Mouse (Mus musculus) hindbrain, embryonic 13.5 days (tissue): Measurements from ENCODE around the gene Pard3. TPM values are rescaled to one million over a fixed set of nuclear protein-coding genes. Genes with fewer than 3 reads are reported as not detected.

Experiments used
- ATAC-seq: fragments of 200-750 bp; cut with Nextera tagmentation; 2 replicates; pipeline ENCODE4 v1.8.0; 2017; ENCODE audit warnings: moderate TSS enrichment; ENCODE audit not compliant: low FRiP score
- H3K27ac ChIP-seq: fragments of 300-500 bp; sonication (generic); 2 replicates; pipeline ENCODE4 v1.5.1; 2015; ENCODE audit warnings: inconsistent platforms, mild to moderate bottlenecking, moderate library complexity
- H3K27me3 ChIP-seq: fragments of 300-500 bp; sonication (generic); 2 replicates; pipeline ENCODE4 v1.6.1; 2015; ENCODE audit warnings: mild to moderate bottlenecking, inconsistent platforms
- H3K36me3 ChIP-seq: fragments of 300-500 bp; sonication (generic); 2 replicates; pipeline ENCODE4 v1.6.1; 2015; ENCODE audit warnings: mild to moderate bottlenecking, inconsistent platforms
- H3K4me1 ChIP-seq: fragments of 300-500 bp; sonication (generic); replicated peaks from 2 replicates; pipeline ENCODE4 v1.6.1; 2015; ENCODE audit warnings: inconsistent platforms
- H3K4me2 ChIP-seq: fragments of 300-500 bp; sonication (generic); 2 replicates; pipeline ENCODE4 v1.6.1; 2015; ENCODE audit warnings: inconsistent platforms, mild to moderate bottlenecking, moderate library complexity
- H3K4me3 ChIP-seq: fragments of 300-500 bp; sonication (generic); 2 replicates; pipeline ENCODE4 v1.5.1; 2015; ENCODE audit warnings: mild to moderate bottlenecking, inconsistent platforms
- H3K9ac ChIP-seq: fragments of 300-500 bp; sonication (generic); 2 replicates; pipeline ENCODE4 v1.6.1; 2015; ENCODE audit warnings: mild to moderate bottlenecking, inconsistent platforms
- H3K9me3 ChIP-seq: fragments of 300-500 bp; sonication (generic); 2 replicates; pipeline ENCODE4 v1.6.1; 2016; ENCODE audit warnings: inconsistent platforms
- WGBS: fragments of 180-500 bp; shearing (Covaris S2); methylation state at CpG from one replicate; pipeline ENCODE4 v1.1.7; 2015; 5-methylcytosine and 5-hydroxymethylcytosine counted together
- polyA plus RNA-seq: library from polyadenylated mRNA; unstranded; fragments of >200 nt; fragmentation: Nextera tagmentation; extraction: Ambion mirVana; gene quantifications from 2 replicates; pipeline ENCODE4 v1.2.1, GENCODE M21; 2015

Pard3 gene
- polyA plus RNA-seq, 1 experiment from 2014 or later = 22.5 TPM

DNA sequence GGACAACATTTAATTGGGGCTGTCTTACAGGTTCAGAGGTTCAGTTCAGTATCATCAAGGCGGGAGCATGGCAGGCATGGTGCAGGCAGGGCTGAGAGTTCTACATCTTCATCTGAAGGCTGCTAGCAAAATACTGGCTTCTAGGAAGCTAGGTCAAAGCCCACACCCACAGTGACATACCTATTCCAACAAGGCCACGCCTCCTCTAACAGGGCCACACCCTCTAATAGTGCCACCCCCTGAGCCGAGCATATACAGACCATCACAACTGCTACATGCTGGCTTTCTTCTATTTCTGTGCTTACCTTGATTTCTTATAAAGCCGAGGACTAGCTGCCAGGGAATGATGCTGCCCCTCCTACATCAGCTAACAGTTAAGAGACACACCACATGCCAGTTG is 513.0 kb downstream of the Pard3 start:
- 94% methylated on average over 4 of the region's 4 CpGs for WGBS
- ATAC-seq = no peak
- Histone ChIP-seq H3K27me3 (no peaks in the 10 kb centered on the region), H3K4me2 (no peak overlapping the region), H3K9me3 (no peaks in the 10 kb centered on the region), H3K36me3 (no peaks in the 10 kb centered on the region), H3K9ac (no peak overlapping the region), H3K4me1 (peaks cover under 1% of the 10 kb centered on the region; the same call in 1 of the 2 replicates), H3K4me3 (no peak overlapping the region), H3K27ac (no peak overlapping the region)

DNA sequence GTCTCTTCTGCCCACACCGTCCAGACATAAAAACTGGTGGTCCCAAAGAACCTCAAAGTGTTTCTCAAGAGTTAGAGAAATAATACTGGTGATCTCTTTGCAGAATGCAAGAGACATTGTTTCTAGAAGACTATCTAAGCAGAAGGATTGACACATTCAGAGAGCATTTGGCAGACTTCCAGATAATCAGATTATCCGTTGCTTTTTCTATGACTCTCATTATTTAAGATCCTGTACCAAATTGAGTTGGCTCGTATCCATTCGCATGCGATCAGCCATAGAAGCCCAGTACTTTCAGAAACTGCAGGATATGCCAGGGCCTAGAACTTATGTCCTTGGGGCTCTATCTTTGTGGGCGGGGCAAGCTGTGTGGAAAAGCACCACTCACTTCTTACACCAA is 514.0 kb downstream of the Pard3 start:
- ATAC-seq = no peak
- Histone ChIP-seq H3K27me3 (no peaks in the 10 kb centered on the region), H3K9ac (no peak overlapping the region), H3K4me2 (no peak overlapping the region), H3K4me1 (peaks cover 4% of the 10 kb centered on the region; the same call in 1 of the 2 replicates), H3K4me3 (no peak overlapping the region), H3K27ac (no peak overlapping the region), H3K36me3 (no peaks in the 10 kb centered on the region), H3K9me3 (no peaks in the 10 kb centered on the region)
- 67% methylated on average over 6 of the region's 6 CpGs for WGBS

DNA sequence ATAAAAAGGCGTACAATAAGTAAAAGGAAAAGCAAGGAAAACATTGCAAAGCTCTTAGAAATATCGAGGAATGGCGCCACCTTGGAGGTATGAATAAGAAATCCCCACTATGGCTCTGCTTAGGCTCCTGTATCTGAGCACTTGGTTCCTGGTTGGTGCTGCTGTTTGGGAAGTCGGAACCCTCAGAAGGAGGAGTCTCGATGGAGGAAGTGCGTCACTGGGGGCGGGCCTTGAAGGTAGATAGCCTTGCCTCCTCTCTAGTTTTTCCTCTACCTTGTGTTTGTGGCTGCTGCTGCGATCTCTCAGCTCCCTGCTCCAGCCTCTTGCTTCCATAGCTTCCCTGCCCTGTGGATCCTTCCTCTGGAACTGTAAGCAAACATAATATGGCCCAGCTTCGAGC is 515.7 kb downstream of the Pard3 start:
- Histone ChIP-seq H3K4me2 (no peak overlapping the region), H3K4me3 (no peak overlapping the region), H3K27me3 (no peaks in the 10 kb centered on the region), H3K9ac (no peak overlapping the region), H3K9me3 (no peaks in the 10 kb centered on the region), H3K36me3 (no peaks in the 10 kb centered on the region), H3K27ac (no peak overlapping the region), H3K4me1 (peaks cover 8% of the 10 kb centered on the region; the same call in 1 of the 2 replicates)
- no peak for ATAC-seq
- 94% methylated on average over 9 of the region's 9 CpGs for WGBS

DNA sequence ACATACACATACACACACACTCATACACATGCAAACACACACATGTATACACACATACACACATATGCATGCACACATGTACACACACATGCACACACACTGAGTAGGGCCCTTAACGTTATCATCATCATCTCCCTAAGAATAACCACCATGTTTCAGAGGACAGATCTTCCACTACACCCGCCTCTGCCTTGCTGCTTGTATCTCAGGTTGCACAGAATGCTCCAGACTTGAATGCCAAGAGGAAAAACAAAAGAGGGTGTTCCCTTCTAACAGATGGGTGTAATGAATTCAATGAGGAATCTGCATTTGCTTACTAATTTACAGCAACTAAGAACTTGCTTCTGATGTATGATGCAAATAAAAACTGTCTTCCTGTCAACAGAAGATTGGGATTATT is 519.7 kb downstream of the Pard3 start:
- Histone ChIP-seq H3K4me1 (peaks cover 8% of the 10 kb centered on the region; the same call in 1 of the 2 replicates), H3K4me3 (no peak overlapping the region), H3K27me3 (no peaks in the 10 kb centered on the region), H3K27ac (no peak overlapping the region), H3K9ac (no peak overlapping the region), H3K4me2 (no peak overlapping the region), H3K36me3 (no peaks in the 10 kb centered on the region), H3K9me3 (no peaks in the 10 kb centered on the region)
- ATAC-seq = no peak
- WGBS = 72% methylated on average over 2 of the region's 2 CpGs

DNA sequence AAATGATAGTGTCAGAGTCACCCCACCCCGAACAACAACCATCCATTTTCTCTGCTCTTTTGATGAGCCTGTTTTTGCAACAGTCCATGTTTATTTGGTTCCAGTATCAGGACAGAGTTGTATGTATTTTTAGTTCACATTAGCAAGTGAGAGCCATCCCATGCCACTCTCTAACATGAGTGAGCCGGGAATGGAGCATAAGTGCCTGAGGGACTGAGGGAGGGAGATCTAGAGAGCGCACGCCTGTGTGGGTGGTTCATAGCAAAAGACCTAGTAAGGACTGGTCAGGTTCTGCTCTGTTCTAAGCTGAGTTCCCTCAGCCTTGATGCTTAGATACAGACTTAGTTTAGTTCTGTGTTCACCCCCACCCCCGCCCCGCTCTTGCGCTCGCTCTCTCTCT is 521.9 kb downstream of the Pard3 start:
- Histone ChIP-seq H3K4me3 (no peak overlapping the region), H3K27me3 (no peaks in the 10 kb centered on the region), H3K4me2 (no peak overlapping the region), H3K9me3 (no peaks in the 10 kb centered on the region), H3K4me1 (peaks cover 8% of the 10 kb centered on the region; the same call in 1 of the 2 replicates), H3K27ac (no peak overlapping the region), H3K9ac (no peak overlapping the region), H3K36me3 (no peaks in the 10 kb centered on the region)
- no peak for ATAC-seq
- 91% methylated on average over 8 of the region's 8 CpGs for WGBS

DNA sequence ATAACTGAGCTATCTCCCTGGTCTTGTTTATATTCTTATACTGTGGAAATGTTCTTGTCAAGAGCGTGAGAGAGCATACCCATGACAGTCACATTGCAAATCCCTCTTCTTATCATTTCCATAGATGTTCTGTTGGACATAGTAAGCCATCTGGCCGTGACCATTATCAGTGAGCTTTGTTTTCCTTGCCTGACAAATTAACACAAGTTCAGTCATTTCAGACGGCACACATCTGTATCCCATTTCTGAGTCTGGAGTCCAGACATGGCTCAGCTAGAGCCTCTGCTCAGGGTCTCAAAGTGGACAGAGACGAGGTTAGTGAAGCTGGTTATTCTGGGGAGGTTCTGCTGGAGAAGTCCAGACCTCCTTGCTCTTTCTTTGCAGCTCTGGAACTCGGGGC is 523.0 kb downstream of the Pard3 start:
- no peak for ATAC-seq
- H3K27ac ChIP-seq = no peak overlapping the region
- no peak overlapping the region for H3K9ac ChIP-seq
- 76% methylated on average over 5 of the region's 5 CpGs for WGBS
- no peak overlapping the region for H3K4me3 ChIP-seq
- no peak overlapping the region for H3K4me2 ChIP-seq
- no peaks in the 10 kb centered on the region for H3K36me3 ChIP-seq
- peaks cover 8% of the 10 kb centered on the region; the same call in 1 of the 2 replicates for H3K4me1 ChIP-seq
- no peaks in the 10 kb centered on the region for H3K9me3 ChIP-seq
- H3K27me3 ChIP-seq = no peaks in the 10 kb centered on the region

DNA sequence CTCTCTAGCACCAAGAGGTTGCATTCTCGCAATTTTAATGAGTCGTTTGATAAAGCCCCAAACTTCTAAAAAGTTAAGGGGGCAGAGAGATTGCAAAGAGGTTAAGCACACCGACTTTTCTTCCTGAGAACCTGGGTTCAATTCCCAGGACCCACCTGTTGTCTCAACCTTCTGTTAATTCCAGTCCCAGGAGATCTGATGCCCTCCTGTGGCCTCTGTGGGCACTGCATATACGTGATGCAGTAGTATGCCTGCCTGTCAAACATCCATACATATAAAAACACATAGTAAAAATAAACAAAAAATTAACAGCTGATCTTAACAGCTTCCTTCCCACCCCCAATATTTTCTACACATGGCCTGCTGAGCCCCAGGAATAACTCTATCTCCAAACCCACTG is 524.6 kb downstream of the Pard3 start:
- Histone ChIP-seq H3K9me3 (no peaks in the 10 kb centered on the region), H3K36me3 (no peaks in the 10 kb centered on the region), H3K4me1 (0 out of 2 replicates have a peak, but pooled peaks cover 4% of the 10 kb centered on the region), H3K4me2 (no peak overlapping the region), H3K27ac (no peak overlapping the region), H3K27me3 (no peaks in the 10 kb centered on the region), H3K4me3 (no peak overlapping the region), H3K9ac (no peak overlapping the region)
- no peak for ATAC-seq
- 66% methylated on average over 4 of the region's 4 CpGs for WGBS

DNA sequence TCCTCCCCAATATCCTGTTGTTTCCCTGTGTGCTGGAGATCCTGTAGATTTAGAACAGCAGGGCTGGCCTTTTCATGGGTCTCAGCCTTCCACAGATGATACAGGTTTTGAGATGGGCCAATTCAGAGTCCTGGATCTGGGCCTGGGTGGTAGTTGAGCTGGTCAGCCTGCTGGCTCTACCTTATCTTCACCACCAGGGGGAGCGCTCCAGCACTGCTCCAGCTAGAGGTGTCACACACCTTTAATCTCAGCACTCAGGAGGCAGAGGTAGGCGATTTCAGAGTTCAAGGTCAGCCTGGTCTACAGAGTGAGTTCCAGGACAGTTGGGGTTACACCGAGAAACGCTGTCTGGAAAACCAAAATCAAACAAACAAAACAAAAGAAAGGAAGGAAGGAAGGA is 525.6 kb downstream of the Pard3 start:
- H3K4me2 ChIP-seq = no peak overlapping the region
- no peak overlapping the region for H3K4me3 ChIP-seq
- no peaks in the 10 kb centered on the region for H3K36me3 ChIP-seq
- H3K4me1 ChIP-seq = no peaks in the 10 kb centered on the region
- H3K27ac ChIP-seq = no peak overlapping the region
- ATAC-seq = no peak
- H3K27me3 ChIP-seq = no peaks in the 10 kb centered on the region
- 61% methylated on average over 4 of the region's 4 CpGs for WGBS
- no peak overlapping the region for H3K9ac ChIP-seq
- H3K9me3 ChIP-seq = no peaks in the 10 kb centered on the region

DNA sequence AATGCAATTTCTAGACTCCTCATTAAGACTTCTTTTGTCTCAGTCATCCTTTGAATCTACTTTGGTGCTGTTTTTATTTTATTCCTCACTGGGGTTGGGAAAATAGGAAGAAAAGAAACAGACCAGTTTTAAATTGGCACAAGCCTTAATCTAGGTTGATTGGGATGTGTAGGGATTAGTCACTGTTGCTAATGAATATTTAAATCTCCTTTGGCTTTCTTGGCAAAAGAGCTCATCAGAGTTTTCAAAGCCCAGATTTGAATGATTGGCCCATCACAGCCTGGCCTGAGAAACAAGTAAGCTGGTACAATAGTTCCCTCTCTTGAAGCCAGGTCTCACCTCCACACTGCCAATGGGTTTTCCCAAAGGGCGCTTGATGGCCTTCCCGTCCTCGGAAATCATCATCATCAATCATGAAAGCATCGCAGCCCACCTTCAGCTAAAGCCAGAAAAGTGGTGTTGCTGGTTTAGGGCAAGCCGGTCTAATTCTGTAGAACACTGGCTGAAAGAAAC is 527.0 kb downstream of the Pard3 start:
- no peaks in the 10 kb centered on the region for H3K9me3 ChIP-seq
- no peaks in the 10 kb centered on the region for H3K27me3 ChIP-seq
- H3K27ac ChIP-seq = no peak overlapping the region
- no peak overlapping the region for H3K4me2 ChIP-seq
- H3K36me3 ChIP-seq = no peaks in the 10 kb centered on the region
- no peak overlapping the region for H3K9ac ChIP-seq
- no peak overlapping the region for H3K4me3 ChIP-seq
- ATAC-seq = no peak
- no peaks in the 10 kb centered on the region for H3K4me1 ChIP-seq
- 61% methylated on average over 5 of the region's 5 CpGs for WGBS

DNA sequence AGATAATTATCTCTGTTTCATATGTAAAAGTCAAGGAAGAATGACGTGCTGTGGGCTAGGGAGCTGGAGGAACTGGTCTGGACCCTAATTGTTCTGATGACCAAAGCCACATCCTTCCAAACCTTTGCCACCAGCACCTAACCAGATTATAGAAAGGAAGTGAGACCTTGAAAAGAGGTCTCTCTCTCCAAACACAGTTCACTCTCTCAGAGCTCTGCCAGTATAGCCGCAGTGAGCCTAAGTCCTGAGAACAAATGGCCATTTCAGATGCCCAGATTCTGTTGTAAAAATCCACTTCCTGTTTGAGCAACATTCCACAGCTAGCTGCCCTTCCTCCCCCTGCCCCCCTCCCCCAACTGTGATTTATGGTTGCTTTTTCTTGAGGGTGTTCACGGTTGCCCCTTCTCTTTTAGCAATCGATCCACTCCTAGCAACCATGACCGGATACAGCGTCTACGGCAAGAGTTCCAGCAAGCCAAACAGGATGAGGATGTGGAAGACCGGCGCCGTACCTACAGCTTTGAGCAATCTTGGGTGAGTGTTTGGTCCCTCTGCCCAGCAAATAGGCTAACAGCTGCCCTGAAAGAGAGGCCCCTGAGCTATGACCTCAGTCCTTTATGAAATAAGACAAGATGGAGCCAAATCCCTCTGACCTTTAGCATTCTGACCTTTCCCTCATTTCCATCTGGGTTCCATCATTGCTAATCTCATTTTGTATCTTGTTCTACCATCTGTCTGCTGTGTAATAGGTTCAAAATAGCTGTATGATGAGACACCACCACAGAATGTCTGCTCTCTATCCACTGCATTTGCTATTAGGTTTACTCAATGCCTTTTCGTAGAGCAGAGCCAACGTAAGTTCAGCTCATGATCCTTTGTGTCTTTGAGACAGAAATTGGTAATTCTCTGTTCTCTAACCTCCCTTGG is 529.2 kb downstream of the Pard3 start:
- WGBS = 77% methylated on average over 12 of the region's 12 CpGs
- H3K4me1 ChIP-seq = no peaks in the 10 kb centered on the region
- no peak overlapping the region for H3K4me2 ChIP-seq

DNA sequence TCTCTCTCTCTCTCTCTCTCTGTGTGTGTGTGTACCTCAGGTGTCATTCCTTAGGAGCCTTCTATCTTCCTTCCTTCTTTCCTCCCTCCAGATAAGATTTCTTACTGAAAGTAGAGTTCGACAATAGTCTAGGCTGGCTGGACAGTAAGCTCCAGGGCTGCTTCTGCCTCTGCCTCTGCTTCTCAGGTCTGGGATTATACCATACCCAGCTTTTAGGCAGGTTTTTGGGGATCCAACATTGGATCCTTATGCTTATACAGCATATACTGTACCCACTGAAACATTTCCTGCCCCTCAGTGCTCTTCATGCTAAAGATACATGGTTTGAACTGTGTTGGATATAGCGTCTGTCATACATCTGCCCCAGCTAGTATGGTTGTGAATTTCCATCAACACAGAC is 536.9 kb downstream of the Pard3 start:
- 91% methylated on average over 2 of the region's 2 CpGs for WGBS
- Histone ChIP-seq H3K4me1 (no peaks in the 10 kb centered on the region), H3K27ac (no peak overlapping the region), H3K27me3 (no peaks in the 10 kb centered on the region), H3K36me3 (peaks cover 11% of the 10 kb centered on the region), H3K4me2 (no peak overlapping the region), H3K9me3 (no peaks in the 10 kb centered on the region), H3K9ac (no peak overlapping the region), H3K4me3 (no peak overlapping the region)
- ATAC-seq = no peak

More for the DNA sequence above, 529.2 kb downstream of the Pard3 start:
- ATAC-seq = no peak
- no peaks in the 10 kb centered on the region for H3K27me3 ChIP-seq
- no peak overlapping the region for H3K4me3 ChIP-seq
- H3K9me3 ChIP-seq = no peaks in the 10 kb centered on the region
- no peak overlapping the region for H3K27ac ChIP-seq
- H3K9ac ChIP-seq = no peak overlapping the region
- no peaks in the 10 kb centered on the region for H3K36me3 ChIP-seq

DNA sequence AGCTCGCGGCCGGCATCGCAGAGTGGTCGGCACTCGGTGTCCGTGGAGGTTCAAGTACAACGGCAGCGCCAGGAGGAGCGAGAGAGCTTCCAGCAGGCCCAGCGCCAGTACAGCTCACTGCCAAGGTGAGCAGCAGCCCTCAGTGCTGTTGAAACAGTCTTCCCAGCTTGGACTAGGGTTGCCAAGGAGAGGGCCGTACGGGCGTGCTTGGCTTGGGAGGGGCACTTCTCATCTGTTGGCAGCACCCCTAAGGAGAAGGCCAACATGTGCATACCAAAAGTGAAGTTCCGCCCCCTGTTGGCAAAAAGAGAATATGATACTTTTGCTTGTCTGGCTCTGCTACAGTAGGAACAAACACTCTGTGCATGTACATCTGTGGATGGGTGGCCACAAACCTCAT is 539.4 kb downstream of the Pard3 start:
- Histone ChIP-seq H3K4me3 (no peak overlapping the region), H3K27ac (no peak overlapping the region), H3K36me3 (peaks cover 11% of the 10 kb centered on the region), H3K9ac (no peak overlapping the region), H3K4me1 (no peaks in the 10 kb centered on the region), H3K9me3 (no peaks in the 10 kb centered on the region), H3K4me2 (no peak overlapping the region), H3K27me3 (no peaks in the 10 kb centered on the region)
- WGBS = 95% methylated on average over 15 of the region's 15 CpGs
- ATAC-seq = no peak
